Comparison of ENCODE assay signal across 8 mouse cellular contexts in genomic region chr10:42957881-42958651, GRCm38 (mm10).
DNase-seq lines count a peak whose midpoint lies in the region; ATAC-seq and TF ChIP-seq lines count a peak whose summit lies in the region.

No protein-coding gene starts in this region.

- TF ChIP-seq RAD21 in MEL (IDR thresholded peaks at IDR 0.05; ENCODE audit: low read depth, low read length) = peak; percentile 86

- H3K4me2 ChIP-seq in forebrain, embryonic 14.5 days (ENCODE audit: low read length) = peak overlapping the region; percentile 43
- peak overlapping the region; percentile 58 for H3K4me2 ChIP-seq in lung, embryonic 14.5 days

- TF ChIP-seq POLR2A in MEL (IDR thresholded peaks at IDR 0.05; ENCODE audit: control insufficient read depth in 1 of 2, insufficient read depth in 1 of 2, low read depth in 1 of 2, low read length in 2 of 2, poor library complexity in 1 of 2) = no peak

- no peak overlapping the region for H3K9ac ChIP-seq in MEL (ENCODE audit: control insufficient read depth, low read depth, low read length, poor library complexity, severe bottlenecking)
- H3K9ac ChIP-seq in forebrain, embryonic 14.5 days (ENCODE audit: low read length) = peak overlapping the region; percentile 52
- peak overlapping the region; percentile 10 for H3K9ac ChIP-seq in lung, embryonic 14.5 days

- H3K4me3 ChIP-seq in MEL (ENCODE audit: control insufficient read depth in 1 of 2, insufficient read depth in 1 of 2, low read depth in 2 of 2, low read length in 2 of 2) = peak overlapping the region; percentile 11 to 49; a peak in 2 of 4 replicates
- H3K4me3 ChIP-seq in forebrain, embryonic 14.5 days (ENCODE audit: low read depth, low read length) = peak overlapping the region; percentile 17
- peak overlapping the region; percentile 50 for H3K4me3 ChIP-seq in layer of hippocampus, adult 2 months
- peak overlapping the region; percentile 26 for H3K4me3 ChIP-seq in lung, embryonic 14.5 days (ENCODE audit: low read depth, low read length)

- 4% methylated on average over 21 of the region's 21 CpGs for WGBS in forebrain, embryonic 14.5 days
- WGBS in lung, embryonic 14.5 days = 5% methylated on average over 21 of the region's 21 CpGs

- TF ChIP-seq CTCF in MEL (IDR thresholded peaks at IDR 0.05 in 2 of 3, conservative IDR thresholded peaks at IDR 0.05 in 1 of 3; ENCODE audit: control insufficient read depth in 1 of 3, insufficient read depth in 1 of 3, low read depth in 2 of 3, low read length in 3 of 3, poor library complexity in 1 of 3, severe bottlenecking in 1 of 3) = peak; percentile 78 to 89 (median 87)
- TF ChIP-seq CTCF in layer of hippocampus, adult 2 months (conservative IDR thresholded peaks at IDR 0.05) = peak; percentile 91
- peak; percentile 88 for TF ChIP-seq CTCF in lung, embryonic 14.5 days (IDR thresholded peaks at IDR 0.05; ENCODE audit: low read depth)

- no peaks in the 10 kb centered on the region for H3K9me3 ChIP-seq in MEL (replicated peaks; ENCODE audit: insufficient read depth, low read length)
- no peaks in the 10 kb centered on the region for H3K9me3 ChIP-seq in forebrain, embryonic 14.5 days (replicated peaks; ENCODE audit: control insufficient read depth, low read length)
- no peaks in the 10 kb centered on the region for H3K9me3 ChIP-seq in lung, embryonic 14.5 days (ENCODE audit: low read depth, low read length)

- peak; percentile 91 for ATAC-seq in forebrain, embryonic 14.5 days
- peak; percentile 86 for ATAC-seq in lung, embryonic 14.5 days (ENCODE audit: insufficient read depth)

- H3K4me1 ChIP-seq in MEL (ENCODE audit: control insufficient read depth in 1 of 2, insufficient read depth in 2 of 2, low read length in 2 of 2) = peaks cover 0 to 12% of the 10 kb centered on the region in 2 experiments; a peak in 3 of 4 replicates
- H3K4me1 ChIP-seq in forebrain, embryonic 14.5 days (ENCODE audit: control insufficient read depth, insufficient read depth, low read length) = 0 out of 2 replicates have a peak, but pooled peaks cover 4% of the 10 kb centered on the region
- no peaks in the 10 kb centered on the region for H3K4me1 ChIP-seq in lung, embryonic 14.5 days (ENCODE audit: insufficient read depth)

- TF ChIP-seq EP300 in MEL (IDR thresholded peaks at IDR 0.05; ENCODE audit: low read depth in 1 of 2, low read length in 2 of 2) = no peak

- H3K36me3 ChIP-seq in MEL (ENCODE audit: control insufficient read depth in 1 of 2, insufficient read depth in 2 of 2, low read length in 2 of 2) = no peaks in the 10 kb centered on the region; a peak in 1 of 4 replicates
- H3K36me3 ChIP-seq in forebrain, embryonic 14.5 days (ENCODE audit: control insufficient read depth, insufficient read depth, low read length) = no peaks in the 10 kb centered on the region
- no peaks in the 10 kb centered on the region for H3K36me3 ChIP-seq in lung, embryonic 14.5 days (ENCODE audit: insufficient read depth)

- H3K27me3 ChIP-seq in MEL (ENCODE audit: control insufficient read depth in 1 of 2, insufficient read depth in 2 of 2, low read length in 2 of 2) = no peaks in the 10 kb centered on the region
- H3K27me3 ChIP-seq in forebrain, embryonic 14.5 days (replicated peaks; ENCODE audit: control insufficient read depth, insufficient read depth, low read length) = no peaks in the 10 kb centered on the region
- H3K27me3 ChIP-seq in lung, embryonic 14.5 days (ENCODE audit: insufficient read depth, low read length) = peaks cover 6% of the 10 kb centered on the region; the same call in 1 of the 2 replicates

- H3K79me2 ChIP-seq in MEL (ENCODE audit: control insufficient read depth, insufficient read depth, low read length, poor library complexity) = no peaks in the 10 kb centered on the region

- H3K27ac ChIP-seq in MEL (ENCODE audit: control insufficient read depth, low read depth, low read length) = no peak overlapping the region
- no peak overlapping the region for H3K27ac ChIP-seq in forebrain, embryonic 14.5 days (ENCODE audit: low read depth, low read length)
- H3K27ac ChIP-seq in layer of hippocampus, adult 2 months = no peak overlapping the region; the same call in 1 of the 2 replicates
- H3K27ac ChIP-seq in lung, embryonic 14.5 days (ENCODE audit: low read depth) = no peak overlapping the region

- DNase-seq in MEL (ENCODE audit: low read depth, low spot score) = peak; percentile 72
- DNase-seq in c-Kit-positive CD71-positive TER-119-positive erythroid progenitor cells, embryonic 14.5 days (ENCODE audit: low spot score) = peak; percentile 23
- DNase-seq in forebrain, embryonic 14.5 days (ENCODE audit: low spot score) = peak; percentile 91
- peak; percentile 82 for DNase-seq in heart, postnatal 4 days
- DNase-seq in layer of hippocampus, adult 2 months (ENCODE audit: low spot score in 2 of 2) = peak; percentile 66 to 76
- peak; percentile 94 for DNase-seq in lung, embryonic 14.5 days
- peak; percentile 39 for DNase-seq in retina, adult 2 months (ENCODE audit: low read depth, low spot score)
- DNase-seq in urinary bladder, postnatal 36 days (ENCODE audit: low spot score in 2 of 2) = peak; percentile 56 to 60

TF ChIP-seq in MEL, 35 proteins besides CTCF, POLR2A, EP300 and RAD21:
- TF ChIP-seq ZMIZ1 (IDR thresholded peaks at IDR 0.05; ENCODE audit: low read depth, low read length) (no peak), GATA1 (IDR thresholded peaks at IDR 0.05; ENCODE audit: low read depth, low read length) (no peak), SMC3 (IDR thresholded peaks at IDR 0.05; ENCODE audit: low read depth, low read length) (peak; percentile 78), TCF12 (IDR thresholded peaks at IDR 0.05; ENCODE audit: low read depth, low read length) (no peak), ZC3H11A (IDR thresholded peaks at IDR 0.05; ENCODE audit: low read depth, low read length) (peak; percentile 59), SIN3A (IDR thresholded peaks at IDR 0.05; ENCODE audit: low read length) (no peak), ZKSCAN1 (IDR thresholded peaks at IDR 0.05; ENCODE audit: low read depth, low read length) (no peak), MAZ (IDR thresholded peaks at IDR 0.05; ENCODE audit: low read depth, low read length) (no peak)

Comparison
In these comparisons a context has a peak if more than half of its experiments do, and no peak if none do; other contexts are left out.
1. DNase-seq: peak in every context shown above with its lines; median percentile 94 in lung, embryonic 14.5 days; 91 in forebrain, embryonic 14.5 days; 82 in heart, postnatal 4 days; 72 in MEL; 71 in layer of hippocampus, adult 2 months; 58 in urinary bladder, postnatal 36 days; 39 in retina, adult 2 months; 23 in c-Kit-positive CD71-positive TER-119-positive erythroid progenitor cells, embryonic 14.5 days.